Mouse (Mus musculus): ENCODE data around the gene Msi2. TPM values are rescaled to one million over a fixed set of nuclear protein-coding genes. Genes with fewer than 3 reads are reported as not detected.

The Msi2 gene
- polyA plus RNA-seq, 1 experiment, result 6.7 TPM

GRCm38 (mm10) chr11:88481092-88481601 is 237.2 kb downstream of the Msi2 start:
- DNase-seq (ENCODE audit: low read depth, low spot score), result no peak
- 51% methylated on average over 9 of the region's 9 CpGs for WGBS

DNA sequence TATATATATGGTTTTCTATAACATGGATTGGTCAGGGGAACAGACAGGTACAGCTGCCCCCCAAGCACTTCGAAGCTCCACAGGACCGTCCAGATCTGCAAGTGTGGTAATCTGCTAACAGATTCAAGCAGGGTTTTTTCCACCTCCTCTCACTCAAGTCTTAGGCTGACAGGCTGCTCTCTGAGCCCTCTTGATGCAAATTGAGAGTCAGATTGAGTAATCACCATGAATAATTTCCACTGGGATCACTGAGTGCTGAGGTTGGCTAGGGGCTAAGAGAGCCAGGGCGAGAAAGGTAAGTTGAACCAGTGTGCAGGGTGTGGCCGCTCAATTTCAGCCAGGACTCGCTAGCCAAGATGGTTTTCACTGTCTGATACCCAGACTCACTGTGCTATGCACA is 238.8 kb downstream of the Msi2 start:
- no peak for DNase-seq (ENCODE audit: low read depth, low spot score)
- WGBS, result 90% methylated on average over 5 of the region's 5 CpGs

GRCm38 (mm10) chr11:88474889-88475440 is 243.3 kb downstream of the Msi2 start:
- WGBS, result 84% methylated on average over 4 of the region's 4 CpGs

DNA sequence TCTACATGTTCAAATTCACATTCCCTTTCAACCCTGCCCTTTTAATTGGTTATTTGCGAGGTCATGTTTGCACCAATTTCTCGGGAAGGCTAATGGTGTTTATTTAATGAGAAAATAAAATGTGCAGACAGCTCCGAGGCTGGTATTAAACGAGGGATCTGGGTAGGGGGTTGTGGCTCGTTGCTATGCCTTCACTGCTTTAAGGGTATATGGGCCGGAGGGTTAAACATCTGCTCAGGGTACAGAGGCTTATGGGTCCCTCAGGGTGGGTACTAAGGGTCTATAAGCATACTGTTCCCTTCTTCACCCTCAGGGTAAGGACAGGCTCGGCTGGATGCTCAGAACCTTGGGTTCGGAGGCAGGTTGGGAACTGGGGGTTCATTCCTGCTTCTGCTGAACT is 245.6 kb downstream of the Msi2 start:
- no peak for DNase-seq (ENCODE audit: low read depth, low spot score)
- 77% methylated on average over 8 of the region's 8 CpGs for WGBS

More at GRCm38 (mm10) chr11:88474889-88475440, 243.3 kb downstream of the Msi2 start:
- DNase-seq (ENCODE audit: low read depth, low spot score), result no peak

DNA sequence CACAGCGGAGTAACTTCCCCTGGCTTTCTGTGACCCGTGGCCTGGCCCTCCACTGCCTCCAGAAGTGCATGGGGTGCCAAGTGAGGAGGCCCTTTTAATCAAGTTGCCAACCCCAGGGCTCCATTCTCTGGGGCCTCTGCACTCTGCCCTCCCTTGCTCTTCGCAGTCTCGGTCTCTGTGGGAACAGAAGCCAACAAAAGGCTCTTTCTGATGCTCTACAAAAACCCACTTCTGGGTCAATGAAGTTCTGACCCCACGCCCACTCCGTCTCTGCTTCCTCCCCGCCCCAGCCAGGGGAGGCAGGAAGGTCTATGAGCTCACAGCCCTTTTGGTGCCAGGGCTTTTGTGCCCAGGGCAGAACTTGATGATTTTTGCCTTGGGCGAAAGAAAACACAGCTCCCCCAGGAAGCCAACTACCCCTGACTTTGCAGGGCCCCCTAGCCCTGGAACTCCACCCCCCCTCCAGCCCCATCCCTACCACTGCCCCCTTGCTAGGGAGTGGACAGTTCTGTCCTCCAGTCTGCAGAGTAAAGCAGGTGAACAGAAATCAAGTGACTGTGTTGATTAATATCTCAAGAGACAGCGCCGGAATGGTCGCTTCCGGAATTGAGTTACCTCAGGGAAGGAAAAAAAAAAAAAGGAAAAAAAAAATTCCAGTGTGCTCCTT is 246.2 kb downstream of the Msi2 start:
- DNase-seq (ENCODE audit: low read depth, low spot score), result no peak
- WGBS, result 76% methylated on average over 12 of the region's 12 CpGs

DNA sequence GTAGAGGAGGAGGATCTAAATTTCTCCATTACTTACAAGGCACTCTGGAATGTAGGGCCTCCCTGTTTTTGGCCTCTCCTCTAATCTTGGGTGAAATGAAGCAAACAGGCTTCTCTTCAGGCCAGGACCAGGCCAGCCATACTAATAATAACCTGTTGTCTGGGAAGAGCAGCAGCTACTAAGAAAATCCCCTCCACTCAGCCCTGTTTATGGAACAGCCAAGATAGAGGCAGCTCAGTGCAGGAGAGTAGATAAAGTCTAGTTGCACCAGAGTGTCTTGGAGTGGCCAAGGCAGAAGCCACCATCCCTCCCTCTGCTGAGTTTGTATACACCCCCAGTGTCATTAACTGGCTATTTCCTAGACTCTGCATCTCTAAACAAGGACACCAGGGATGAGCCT is 247.7 kb downstream of the Msi2 start:
- DNase-seq (ENCODE audit: low read depth, low spot score), result no peak

- no peak for DNase-seq (ENCODE audit: low read depth, low spot score)
Measured at GRCm38 (mm10) chr11:88468996-88469395, 249.3 kb downstream of the Msi2 start.

DNA sequence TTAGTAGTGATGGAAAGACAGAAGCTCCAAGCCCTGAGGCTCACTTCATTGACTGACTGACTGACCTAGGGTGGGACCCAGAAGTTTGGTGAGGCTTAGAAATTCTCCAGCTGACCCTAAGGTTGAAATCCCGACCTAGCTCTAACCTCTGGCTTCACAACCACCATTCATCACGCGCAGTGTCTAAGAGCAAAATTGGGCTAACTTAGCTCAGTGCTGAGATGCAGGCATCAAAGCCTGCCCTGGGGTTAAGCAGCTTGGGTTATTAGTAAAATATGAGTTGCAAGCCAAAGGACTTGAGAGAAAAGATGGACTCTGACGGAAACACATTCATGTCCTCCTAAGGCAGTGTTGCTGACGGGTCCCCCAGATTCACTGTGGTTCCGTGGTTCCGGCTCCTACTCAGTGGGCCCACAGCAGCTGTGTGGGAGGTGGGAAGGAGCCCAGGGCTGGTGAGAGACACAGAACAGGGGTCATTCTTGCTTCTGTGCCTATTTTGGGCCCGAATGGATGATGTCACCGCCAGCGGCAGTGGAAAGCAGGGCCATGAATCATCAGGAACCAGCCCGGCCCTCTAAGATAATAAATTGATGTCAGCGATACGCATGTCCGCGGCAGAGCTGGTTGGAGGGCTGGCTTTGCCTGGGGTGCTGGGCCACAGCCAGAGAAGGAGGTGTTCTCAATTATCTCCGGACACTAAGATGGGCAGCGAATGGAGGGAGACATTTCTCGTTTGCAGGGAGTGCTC is 250.6 kb downstream of the Msi2 start:
- DNase-seq (ENCODE audit: low read depth, low spot score), result no peak
- WGBS, result 58% methylated on average over 18 of the region's 18 CpGs

GRCm38 (mm10) chr11:88463951-88464350 is 254.4 kb downstream of the Msi2 start:
- peak; percentile 69 for DNase-seq (ENCODE audit: low read depth, low spot score)
- 36% methylated on average over 6 of the region's 6 CpGs for WGBS

DNA sequence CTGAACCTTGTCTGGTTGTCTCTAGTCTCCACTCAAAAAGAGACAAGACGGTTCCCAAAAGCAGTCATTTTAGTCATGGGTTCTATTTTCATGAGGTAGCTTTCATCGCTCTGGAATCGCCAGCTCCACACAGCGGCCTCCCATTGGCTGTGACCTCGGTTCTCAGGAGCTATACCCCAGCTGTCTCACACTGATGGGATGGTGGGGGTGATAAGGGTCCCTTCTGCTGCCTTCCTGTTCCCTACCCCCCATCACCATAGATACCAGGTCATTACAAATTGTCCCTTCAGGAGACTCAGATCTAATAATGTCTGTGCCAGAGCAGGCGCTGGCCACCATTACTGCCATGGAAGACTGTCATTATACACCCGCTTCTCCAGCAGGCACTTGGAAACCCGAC is 255.5 kb downstream of the Msi2 start:
- WGBS, result 93% methylated on average over 8 of the region's 8 CpGs

GRCm38 (mm10) chr11:88461601-88462000 is 256.7 kb downstream of the Msi2 start:
- DNase-seq (ENCODE audit: low read depth, low spot score), result no peak
- 33% methylated on average over 4 of the region's 4 CpGs for WGBS

More for the DNA sequence above, 255.5 kb downstream of the Msi2 start:
- DNase-seq (ENCODE audit: low read depth, low spot score), result no peak

DNA sequence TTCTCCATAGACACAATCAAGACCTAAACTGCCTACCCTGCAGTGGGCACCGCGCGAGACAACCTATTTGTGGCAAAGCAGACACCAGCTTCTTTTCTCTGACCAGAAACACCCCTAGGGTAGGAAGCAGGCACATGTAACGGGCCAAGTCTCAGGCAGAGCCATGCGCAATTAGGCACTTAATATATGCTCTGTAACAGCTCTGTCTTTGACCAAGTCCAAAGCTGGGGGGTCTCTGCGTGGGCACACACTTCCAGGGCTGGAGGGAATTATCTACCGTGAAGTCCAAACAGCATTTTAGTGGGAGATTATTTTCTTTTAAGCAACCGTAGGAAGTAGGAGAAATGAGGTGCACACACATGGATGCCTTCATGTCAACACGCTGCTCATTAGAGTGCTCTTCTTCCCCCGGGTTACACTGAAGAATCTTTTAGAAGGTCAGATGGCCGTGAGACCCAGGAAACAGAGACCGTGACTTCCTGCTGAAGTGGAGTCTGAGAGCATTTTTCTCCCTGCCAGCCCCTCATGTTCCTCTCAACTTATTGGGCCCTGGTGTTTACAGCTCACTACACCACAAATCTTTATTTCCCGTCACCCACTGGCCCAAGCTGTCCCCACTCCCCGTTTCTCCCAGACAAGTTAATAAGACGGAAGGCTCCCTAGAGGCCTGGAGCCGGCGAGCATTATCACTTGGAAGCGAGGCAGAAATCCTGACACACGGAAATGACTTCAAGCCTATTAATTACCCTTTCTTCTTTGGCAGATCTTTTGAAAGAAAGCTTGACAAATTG is 258.2 kb downstream of the Msi2 start:
- DNase-seq (ENCODE audit: low read depth, low spot score), result no peak
- WGBS, result 83% methylated on average over 19 of the region's 19 CpGs

DNA sequence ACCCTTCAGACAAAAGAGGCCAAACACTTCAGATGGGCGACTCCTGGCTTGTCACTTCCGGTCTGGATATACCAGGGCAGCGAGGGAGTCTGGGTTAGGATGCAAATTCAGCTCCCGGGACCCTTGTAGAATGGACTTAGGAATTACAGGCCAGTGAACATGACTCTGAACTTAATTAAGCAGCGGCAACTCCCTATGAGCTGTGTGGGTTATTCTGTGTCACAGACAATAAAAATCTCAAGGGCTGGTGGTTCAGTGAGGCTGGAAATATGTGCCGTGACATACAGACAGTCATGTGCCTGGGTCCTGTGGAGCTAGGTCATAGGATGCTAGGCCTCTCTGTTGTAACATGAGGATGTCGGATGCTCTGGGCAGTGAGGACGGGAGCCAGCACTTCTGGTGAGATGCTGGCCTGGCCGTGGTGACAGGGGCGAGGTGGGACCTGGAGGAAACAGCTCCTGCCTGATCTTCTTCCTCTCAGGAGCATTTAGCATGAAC is 261.0 kb downstream of the Msi2 start:
- no peak for DNase-seq (ENCODE audit: low read depth, low spot score)

DNA sequence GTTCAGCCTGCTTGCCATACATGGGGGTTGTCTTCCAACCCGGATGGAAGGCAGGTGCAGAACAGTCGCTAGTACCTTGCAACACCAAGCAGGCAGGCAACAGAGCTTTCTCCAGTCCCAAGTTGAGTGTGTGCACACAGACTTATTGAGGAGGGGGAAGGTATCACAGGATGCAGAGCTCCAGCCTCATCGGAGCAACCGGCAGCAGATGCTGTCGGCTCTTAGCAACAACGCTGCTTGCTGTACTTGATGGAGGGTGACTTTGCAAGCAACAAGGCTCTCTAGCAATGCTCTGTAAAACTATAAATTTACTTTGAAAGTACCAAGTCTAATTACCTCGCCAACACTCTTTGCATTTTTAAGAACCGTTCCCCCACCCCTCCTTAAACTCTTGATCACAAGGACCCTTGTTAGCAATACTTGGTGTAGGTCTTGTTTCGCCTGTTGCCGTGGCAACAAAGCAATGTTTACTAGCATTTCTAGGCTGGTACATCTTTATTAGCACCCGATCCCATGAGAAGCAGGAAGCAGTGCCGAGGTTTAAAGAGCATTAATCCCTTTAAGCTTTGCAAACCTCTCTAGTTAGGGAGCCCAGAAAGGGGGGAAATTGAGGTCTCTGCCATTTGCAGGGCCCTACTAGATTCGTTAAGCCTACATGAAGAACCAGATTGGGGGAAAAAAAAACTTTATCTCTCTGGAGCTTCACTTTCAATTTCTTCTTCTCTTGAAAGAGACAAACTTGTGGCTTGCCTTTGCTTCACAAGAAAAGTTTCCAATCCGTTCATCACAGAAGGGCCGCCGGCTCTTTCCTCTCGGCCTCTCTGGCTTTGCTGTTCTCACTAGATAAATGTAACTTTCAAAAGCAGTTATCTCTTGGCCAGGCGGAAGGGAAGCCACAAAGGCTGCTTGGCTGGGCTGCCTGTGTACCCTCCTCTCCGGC is 263.2 kb downstream of the Msi2 start:
- DNase-seq (ENCODE audit: low read depth, low spot score), result no peak
- WGBS, result 56% methylated on average over 19 of the region's 19 CpGs

More for the DNA sequence above, 261.0 kb downstream of the Msi2 start:
- WGBS, result 92% methylated on average over 10 of the region's 10 CpGs

GRCm38 (mm10) chr11:88449180-88449579 is 269.1 kb downstream of the Msi2 start:
- 87% methylated on average over 6 of the region's 6 CpGs for WGBS
- DNase-seq (ENCODE audit: low read depth, low spot score), result no peak

- 68% methylated on average over 3 of the region's 3 CpGs for WGBS
- no peak for DNase-seq (ENCODE audit: low read depth, low spot score)
Measured at GRCm38 (mm10) chr11:88448571-88448970, 269.7 kb downstream of the Msi2 start.

GRCm38 (mm10) chr11:88447350-88447749 is 271.0 kb downstream of the Msi2 start:
- DNase-seq (ENCODE audit: low read depth, low spot score), result no peak
- 92% methylated on average over 11 of the region's 11 CpGs for WGBS

DNA sequence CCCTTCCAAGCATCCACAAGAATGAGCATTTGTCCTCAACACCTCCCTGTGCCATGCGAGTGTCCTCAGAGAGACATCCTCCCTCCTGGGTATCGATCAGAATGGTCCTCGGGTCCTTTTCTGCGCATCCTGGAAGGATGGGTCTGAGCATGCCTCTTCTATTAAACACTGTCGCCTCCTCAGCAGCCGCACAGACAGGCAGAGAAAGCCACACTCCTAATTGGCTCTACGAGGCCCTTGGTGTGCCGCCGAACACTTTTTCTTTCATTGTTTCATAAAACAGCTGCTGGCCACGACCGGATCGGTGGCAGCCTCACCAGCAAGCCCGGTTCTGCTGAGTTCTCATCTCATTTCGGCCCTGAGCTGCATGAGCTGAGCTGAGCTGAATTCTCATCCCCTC is 274.4 kb downstream of the Msi2 start:
- WGBS, result 94% methylated on average over 14 of the region's 14 CpGs
- no peak for DNase-seq (ENCODE audit: low read depth, low spot score)

GRCm38 (mm10) chr11:88443291-88443690 is 275.0 kb downstream of the Msi2 start:
- 83% methylated on average over 8 of the region's 8 CpGs for WGBS
- no peak for DNase-seq (ENCODE audit: low read depth, low spot score)
